Mouse (Mus musculus) frontal cortex, postnatal 25 days (tissue): ENCODE results near the gene Cadps.
"Not testable (repeated sequence)": the region's sequence is repeated elsewhere in the genome, so short reads cannot be mapped to it uniquely, and the experiment has no call there.

Source experiments
- DNase-seq, 2 experiments: peaks; one replicate each; pipeline ENCODE4 v3.0.0; 2022; ENCODE audit warnings: low spot score in 2 of 2

Gene Cadps

DNA sequence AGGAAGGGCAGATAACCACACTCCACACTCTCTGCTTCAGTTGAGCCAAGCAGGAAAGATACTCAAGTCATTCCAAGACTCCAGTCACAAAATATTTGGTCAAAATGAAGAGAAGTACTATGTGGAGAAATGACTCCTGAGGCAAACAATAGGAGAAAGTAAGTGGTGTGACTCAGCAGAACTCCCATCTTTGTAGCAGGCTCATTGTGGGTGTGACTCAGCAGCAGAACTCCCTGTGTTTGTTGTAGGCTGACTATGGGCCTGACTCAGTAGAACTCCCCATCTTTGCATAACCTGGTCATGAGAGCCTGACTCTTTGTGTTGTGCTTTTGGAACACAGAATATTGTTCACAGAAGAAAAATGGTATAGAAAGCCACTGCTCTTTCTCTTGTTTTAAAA, 231.1 kb downstream of the Cadps start:
- no peak for DNase-seq

DNA sequence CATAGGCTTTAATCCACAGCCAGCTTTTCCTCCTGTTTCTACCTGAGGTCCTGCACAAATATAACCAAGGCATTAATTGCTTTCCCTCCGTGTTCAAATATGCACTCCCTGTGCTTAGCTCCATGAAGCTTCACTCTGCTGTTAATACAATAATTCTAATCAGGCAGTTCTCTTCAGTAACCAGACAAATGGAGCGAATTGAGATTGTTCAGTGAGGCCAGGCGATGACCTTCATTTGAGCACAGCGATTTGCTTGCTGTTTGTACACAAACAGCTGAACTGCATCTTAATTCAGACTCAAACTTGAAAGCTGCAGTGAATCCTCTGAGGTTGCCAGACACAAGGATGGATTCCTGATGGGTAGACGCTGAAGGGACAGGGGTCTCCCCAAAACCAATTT, 239.3 kb downstream of the Cadps start:
- no peak for DNase-seq

DNA sequence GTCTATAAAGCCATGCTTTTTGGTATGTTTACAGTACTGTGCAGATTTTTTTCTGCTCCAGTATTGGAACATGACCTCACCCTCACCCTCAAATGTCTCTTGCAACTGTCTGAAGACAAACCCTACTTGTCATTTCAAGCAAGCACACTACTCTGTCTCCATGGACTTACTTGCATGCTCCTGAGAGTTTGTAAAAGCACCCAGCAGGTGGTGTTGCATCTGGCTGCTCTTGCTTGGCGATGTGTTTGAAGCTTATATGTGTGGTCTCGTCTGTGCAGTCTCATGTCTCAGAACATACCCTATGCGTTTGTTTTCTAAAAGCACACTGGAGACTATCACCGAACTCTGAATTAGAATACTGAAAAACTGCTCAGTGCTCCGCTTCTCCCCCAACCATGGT, 241.2 kb downstream of the Cadps start:
- no peak for DNase-seq

DNA sequence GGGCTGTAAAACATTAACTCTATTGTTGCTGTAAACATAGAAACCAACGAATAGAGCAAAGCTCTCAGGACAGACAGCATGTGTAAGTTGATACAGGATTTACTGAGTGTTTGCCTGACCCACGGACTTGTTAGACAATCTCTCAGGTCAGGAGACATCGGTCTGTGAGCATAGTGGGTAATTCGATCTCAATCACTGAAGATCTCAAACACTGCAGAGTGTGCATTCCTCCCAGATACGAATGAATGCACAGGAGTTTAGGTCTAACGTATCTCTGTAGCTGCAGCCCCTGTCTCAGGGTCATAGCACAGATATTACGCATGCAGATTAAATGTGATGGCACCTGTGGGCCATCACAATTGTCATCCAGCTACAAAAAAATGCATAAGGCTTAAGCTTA, 242.1 kb downstream of the Cadps start:
- no peak for DNase-seq

- no peak for DNase-seq
These were observed 244.7 kb downstream of the Cadps start for GRCm38 (mm10) chr14:12578156-12578555.

DNA sequence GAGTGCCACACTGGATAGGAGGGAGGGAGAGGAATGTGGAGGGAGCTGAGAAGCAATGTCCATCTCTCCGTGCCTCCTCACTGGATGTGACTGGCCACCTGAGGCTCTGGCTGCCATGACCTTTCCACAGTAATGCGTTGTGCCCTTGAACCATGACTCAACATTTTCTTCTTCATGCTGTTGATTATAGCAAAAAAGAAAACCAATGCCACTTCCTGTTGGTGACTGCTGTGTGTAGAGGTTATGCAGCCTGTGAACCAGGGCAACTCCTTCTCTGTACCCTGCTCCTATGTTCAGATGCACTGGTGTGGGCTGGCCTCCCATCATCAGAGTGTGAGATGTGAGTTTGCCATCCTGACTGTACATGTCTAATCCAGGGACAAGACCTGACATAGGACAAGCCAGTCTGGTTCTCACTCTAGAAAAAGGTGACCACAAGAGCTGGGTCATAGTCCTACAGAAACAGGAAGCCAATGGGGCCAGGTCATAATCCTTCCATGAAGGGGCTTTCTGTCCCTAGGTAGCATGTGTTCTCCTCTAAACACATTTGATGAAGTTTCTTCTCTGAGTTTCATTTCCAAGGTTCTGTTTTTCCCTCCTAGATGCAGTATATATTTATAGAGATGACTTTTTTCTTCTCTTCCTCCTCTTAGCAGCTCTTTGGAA, 245.3 kb downstream of the Cadps start:
- no peak for DNase-seq

DNA sequence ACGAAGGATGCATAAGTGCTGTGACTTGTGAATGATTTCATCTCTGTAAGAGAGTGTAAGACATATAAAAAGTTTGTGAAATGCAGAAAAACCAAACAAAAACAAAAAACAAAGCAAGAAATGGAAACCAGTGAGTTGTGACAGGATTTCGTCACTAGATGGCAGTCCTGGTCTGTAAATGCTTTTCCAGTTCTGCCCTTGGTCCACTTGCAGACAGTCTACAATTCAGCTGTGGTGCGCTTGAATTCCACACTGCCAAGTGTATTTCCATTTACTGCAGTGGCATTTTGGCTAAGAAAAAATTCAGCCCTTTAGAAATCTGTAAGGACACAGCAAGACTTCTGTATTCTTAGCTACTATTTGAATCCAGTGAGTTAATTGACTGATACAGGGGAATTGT, 247.8 kb downstream of the Cadps start:
- peak in 1 of 2 experiments; percentile 27 for DNase-seq

DNA sequence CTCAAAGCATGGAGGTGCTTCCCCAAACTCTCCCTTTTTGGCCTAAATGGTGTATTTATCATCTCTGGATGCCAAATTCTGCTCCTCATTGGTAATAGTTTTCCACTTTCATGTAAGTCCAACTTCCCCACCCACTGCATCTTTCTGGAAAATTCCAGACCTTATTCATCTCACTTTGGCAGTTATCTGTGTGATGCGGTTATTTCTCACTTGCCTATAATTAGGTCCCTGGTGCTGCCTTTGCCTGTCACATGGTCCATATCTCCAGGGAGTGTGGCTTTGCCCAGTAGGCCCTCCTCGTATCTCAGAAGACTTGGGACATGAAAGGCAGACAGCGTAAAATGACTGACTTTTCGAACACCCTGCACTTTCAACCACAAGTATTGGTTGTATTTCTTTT, 248.5 kb downstream of the Cadps start:
- no peak for DNase-seq

DNA sequence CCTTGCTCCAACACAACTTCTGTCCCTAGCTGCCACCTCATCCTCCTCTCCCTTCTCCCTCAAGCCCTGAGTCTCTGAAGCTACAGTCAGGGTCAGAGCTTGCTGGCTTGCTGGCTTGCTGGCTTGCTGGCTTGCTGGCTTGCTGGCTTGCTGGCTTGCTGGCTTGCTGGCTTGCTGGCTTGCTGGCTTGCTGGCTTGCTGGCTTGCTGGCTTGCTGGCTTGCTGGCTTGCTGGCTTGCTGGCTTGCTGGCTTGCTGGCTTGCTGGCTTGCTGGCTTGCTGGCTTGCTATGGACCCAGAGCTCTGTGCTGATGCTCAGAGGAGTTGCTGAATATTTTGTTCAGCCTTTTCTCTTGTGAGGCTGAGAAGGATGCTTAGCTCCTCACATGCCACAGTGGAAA, 261.1 kb downstream of the Cadps start:
- not testable (repeated sequence) for DNase-seq

DNA sequence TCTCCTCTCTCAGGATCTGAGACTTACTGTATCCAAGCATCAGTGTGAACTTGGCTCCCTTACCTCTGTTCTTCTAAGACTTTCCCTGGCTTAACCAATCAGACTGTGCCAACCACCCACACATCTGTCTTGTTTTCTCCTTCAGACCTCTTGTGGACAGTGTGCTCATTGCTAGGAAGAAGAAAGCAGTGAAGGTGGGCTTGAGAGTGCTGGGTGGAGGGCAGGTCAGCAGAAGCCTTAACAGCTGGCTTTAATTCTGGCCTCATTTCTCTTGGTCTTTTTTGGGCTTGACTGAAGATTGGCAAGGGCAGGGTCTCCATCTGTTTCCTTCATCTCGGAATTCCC, 262.7 kb downstream of the Cadps start:
- no peak for DNase-seq

GRCm38 (mm10) chr14:12559574-12560232, 263.2 kb downstream of the Cadps start:
- DNase-seq = no peak

- no peak for DNase-seq
These were observed 263.8 kb downstream of the Cadps start for GRCm38 (mm10) chr14:12558920-12559573.

GRCm38 (mm10) chr14:12554486-12554885, 268.4 kb downstream of the Cadps start:
- DNase-seq = no peak

DNA sequence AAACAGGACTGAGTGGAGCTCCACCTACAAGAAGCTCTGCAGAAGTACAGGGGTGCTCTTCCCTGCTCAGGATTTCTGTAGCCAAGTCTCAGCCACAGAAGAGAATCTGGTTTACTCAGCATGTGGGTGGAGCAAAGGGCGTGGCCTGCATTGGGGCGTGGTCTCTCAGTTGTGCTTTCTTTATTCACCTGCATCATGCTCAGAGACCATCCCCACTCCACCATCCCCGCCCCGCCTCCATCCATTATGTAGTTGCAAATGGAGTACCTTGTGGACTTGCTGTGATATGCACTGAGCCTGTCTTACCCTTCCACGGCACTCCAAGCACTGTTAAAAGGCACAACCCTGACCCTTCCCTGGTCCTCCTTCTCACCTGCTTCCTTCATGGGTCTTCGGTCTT, 271.5 kb downstream of the Cadps start:
- DNase-seq = no peak

DNA sequence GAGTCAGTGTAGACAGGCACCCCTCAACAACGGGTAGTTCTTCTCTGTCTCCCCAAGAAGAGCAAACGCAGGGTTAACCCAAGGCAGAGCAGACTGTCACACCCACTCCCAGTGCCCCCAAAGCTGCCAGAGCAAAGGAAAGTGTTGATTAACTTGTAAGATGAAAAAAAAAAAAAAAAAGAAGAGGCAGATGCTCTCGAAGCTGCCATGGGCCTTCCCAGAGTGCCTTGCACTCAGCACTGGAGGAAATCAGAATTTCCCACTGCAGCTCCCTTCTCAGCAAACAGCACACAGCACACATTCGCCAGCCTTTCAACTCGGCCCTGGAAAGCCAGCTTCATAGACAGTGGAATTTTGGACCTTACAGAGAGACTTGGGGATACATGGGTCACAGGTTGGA, 271.9 kb downstream of the Cadps start:
- DNase-seq = no peak

DNA sequence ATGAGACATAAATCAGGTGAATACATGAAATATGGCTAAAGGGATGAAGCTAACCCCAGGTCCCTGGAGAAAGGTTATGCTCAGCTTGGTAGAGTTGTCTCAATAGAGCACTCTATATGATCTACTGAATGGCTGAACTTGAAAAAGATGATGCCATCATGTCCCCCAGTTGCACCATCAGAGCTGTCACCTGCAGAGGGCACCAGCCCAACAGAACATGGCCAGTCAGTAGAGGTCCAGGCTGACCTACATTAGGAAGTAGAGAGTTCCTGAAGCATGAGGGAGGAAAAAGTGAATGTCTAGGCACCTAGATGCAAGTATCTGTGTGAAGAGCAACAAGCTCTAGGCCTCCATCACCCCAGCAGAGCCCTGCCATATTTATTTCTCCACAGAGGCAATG, 273.6 kb downstream of the Cadps start:
- no peak for DNase-seq

DNA sequence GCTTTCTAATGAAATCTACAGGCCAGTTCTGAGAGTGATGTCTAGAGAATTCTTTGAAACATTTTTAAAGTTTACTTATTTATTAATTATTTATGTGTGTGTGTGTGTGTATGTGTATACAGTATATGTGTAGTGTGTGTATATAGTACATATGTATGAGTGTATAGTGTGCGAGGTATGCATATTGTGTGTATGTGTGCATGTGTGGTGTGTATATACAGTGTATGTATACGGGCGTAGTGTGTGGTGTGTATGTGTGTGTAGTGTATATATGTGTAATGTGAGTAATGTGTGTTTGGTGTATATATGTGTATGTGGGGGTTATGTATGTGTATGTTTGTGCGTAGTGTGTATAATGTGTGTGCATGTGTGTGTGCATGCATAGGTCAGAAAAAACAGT, 275.4 kb downstream of the Cadps start:
- DNase-seq = no peak

DNA sequence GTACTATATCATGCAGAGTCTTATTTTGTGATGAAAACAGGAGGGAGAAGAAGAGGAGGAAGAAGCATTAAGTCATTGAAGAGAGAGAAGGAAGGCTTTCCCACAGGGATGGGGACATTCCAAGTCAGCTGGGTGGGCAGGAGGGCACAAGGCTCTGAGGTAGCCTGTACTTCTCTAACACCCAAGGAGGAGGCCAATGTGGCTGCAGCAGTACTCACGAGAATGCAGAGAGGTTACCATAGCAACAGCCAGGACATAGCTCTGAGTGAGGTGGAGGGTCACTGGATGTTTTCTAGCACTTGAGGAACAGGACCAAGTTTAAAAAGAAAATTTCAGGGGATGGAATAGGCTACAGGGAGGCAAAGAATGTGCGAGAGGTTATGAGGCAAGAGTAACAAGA, 281.1 kb downstream of the Cadps start:
- DNase-seq = no peak

DNA sequence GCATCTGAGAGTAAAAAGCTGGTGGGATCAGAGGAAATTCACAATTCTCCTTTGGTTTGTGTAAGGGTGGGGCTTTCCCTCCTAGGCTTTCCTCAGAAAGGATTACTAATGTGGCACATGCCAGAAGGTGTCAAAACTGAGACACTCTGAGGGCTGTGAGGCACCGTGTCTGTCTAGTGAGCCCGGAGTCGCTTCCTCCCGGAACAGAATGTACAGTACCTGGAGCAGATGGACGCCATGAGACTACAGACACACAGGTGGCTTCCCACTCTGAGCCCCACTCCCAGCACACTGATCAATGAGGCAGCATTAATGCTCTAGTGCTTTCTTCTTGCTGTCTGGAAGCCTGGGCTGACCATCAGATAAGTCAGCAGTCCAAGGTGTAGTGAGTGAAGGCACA, 283.8 kb downstream of the Cadps start:
- DNase-seq = no peak

DNA sequence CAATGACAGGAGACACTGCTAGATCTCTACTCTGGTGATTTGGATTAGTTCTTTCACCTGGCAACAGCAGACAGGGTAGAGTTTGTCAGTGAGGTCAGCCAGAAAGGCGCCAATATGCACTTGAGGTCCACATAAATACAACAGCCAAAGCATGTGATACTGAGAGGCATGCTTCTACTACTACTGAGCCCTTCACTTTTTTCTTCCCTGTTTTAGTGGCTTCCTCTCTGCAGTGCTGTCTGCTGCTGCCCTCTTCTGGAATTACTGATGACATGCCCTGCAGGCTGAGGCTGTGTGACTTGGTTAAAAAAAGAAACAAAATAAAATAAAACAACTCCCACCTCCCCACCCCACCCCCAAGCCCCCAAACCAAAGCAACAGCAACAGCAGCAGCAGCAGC, 291.8 kb downstream of the Cadps start:
- DNase-seq = no peak

GRCm38 (mm10) chr14:12530554-12530953, 292.3 kb downstream of the Cadps start:
- DNase-seq = no peak

DNA sequence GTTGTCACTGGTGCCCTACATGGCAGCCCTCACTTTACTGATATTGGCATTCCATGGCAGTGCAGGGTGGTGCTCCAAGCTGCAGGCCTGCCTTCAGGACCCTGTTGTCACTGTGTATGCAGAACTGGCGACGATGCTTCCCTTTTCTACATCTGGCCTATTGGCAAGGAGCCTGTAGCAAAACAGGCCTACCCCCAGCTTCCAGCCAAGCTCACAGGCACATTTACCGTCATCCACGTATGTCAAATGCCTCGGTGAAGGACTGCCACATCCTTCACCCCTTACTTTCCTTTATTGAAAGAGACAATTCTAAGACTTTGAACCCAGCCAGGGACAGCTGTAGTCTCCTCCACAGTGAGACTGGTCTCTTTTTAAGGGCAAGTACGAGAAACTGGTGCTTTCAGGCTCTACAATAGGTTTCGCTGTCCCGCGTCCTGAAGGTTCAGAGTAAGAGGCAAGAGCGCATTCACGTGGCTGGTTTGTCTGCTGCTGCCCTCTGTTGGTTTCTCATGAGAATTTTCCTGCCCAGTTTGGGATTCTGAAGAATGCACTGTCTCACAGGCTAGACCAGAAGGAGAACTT, 292.8 kb downstream of the Cadps start:
- DNase-seq = peak in 1 of 2 experiments; percentile 24

DNA sequence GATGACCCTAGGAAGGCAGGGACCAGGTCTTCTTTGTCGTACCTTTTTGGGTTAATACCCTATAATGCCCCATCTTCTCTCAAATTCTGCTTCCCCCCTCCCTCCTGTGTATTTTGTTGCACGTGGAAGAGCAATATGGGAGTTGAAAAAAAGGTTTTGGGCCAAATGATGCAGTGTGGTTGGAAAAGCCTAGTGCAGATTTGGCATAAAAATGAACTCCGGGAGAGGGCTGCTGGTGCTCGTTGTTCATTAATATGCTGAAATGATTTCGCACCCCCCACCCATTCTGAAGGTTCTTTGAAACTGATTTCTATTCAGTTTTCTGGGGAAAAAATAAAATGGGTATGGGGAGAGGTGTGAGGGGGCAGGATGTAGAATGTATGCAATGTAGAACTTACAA, 295.6 kb downstream of the Cadps start:
- DNase-seq = no peak
